Mouse (Mus musculus): ENCODE measurements around the gene Ptprn2. TPM values are rescaled to one million over a fixed set of nuclear protein-coding genes. Genes with fewer than 3 reads are reported as not detected.

Ptprn2 gene
- polyA plus RNA-seq, 1 experiment from 2014 or later, result 15.8 TPM

GRCm38 (mm10) chr12:117054925-117055570, 569.5 kb downstream of the Ptprn2 start:
- Histone ChIP-seq H3K9ac (replicated peaks; ENCODE audit: low read length) (no peak overlapping the region), H3K4me2 (ENCODE audit: low read length) (no peak overlapping the region), H3K27ac (replicated peaks; ENCODE audit: low read depth, low read length) (peak overlapping the region; percentile 93), H3K36me3 (ENCODE audit: control insufficient read depth, insufficient read depth, low read length) (no peaks in the 10 kb centered on the region), H3K4me1 (ENCODE audit: control insufficient read depth, insufficient read depth, low read length) (peaks cover 36% of the 10 kb centered on the region), H3K4me3 (replicated peaks; ENCODE audit: low read depth, low read length) (no peak overlapping the region), H3K9me3 (ENCODE audit: control insufficient read depth, low read length) (no peaks in the 10 kb centered on the region), H3K27me3 (ENCODE audit: control insufficient read depth, insufficient read depth, low read length) (no peaks in the 10 kb centered on the region)
- 42% methylated on average over 10 of the region's 10 CpGs for WGBS
- ATAC-seq (ENCODE audit: low FRiP score, low TSS enrichment), result 0 out of 2 replicates have a peak, but pooled peaks have one; percentile 41
- DNase-seq, result peak; percentile 49

DNA sequence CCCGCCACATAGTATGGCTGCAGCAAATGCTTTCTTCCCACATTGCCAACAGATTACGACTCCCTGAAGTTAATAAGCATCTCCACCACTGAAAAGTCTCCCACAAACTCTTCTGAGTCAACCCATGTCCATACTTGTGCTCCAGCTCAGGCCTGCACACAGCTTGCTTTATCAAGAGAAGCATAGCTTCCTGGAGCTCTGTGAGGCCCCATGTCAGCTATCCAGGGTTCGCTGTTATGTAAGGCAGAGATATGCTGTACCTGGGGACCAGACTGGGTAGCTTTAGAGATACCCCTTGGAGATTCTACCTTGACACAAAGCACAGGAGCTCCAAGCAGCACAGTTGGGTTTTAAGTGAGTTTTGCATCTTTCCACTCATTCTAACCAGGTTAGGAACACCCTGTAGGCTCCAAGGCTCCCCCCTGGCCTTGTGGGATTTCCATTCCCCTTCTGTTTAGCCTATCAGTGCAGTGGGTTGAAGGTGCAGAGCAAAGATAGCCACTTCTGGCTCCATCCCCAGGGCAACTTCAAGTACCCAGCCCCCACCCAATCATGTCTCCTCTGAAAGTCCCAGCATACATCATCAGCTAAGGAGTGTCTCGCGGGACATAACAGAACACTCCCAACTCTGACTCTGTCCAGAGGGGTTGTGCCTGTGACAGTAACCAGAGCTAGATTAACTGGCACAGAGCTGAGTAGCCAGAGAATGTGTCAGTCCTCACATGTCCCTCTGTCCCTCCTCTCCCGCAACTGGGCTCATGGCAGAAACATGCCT, 572.9 kb downstream of the Ptprn2 start:
- Histone ChIP-seq H3K36me3 (ENCODE audit: control insufficient read depth, insufficient read depth, low read length) (no peaks in the 10 kb centered on the region), H3K9ac (replicated peaks; ENCODE audit: low read length) (no peak overlapping the region), H3K4me1 (ENCODE audit: control insufficient read depth, insufficient read depth, low read length) (peaks cover 22% of the 10 kb centered on the region), H3K4me3 (replicated peaks; ENCODE audit: low read depth, low read length) (no peak overlapping the region), H3K9me3 (ENCODE audit: control insufficient read depth, low read length) (no peaks in the 10 kb centered on the region), H3K4me2 (ENCODE audit: low read length) (no peak overlapping the region), H3K27ac (replicated peaks; ENCODE audit: low read depth, low read length) (no peak overlapping the region), H3K27me3 (ENCODE audit: control insufficient read depth, insufficient read depth, low read length) (no peaks in the 10 kb centered on the region)
- ATAC-seq (ENCODE audit: low FRiP score, low TSS enrichment) (no peak), DNase-seq (no peak)
- WGBS, result 91% methylated on average over 6 of the region's 6 CpGs

- Histone ChIP-seq H3K4me2 (ENCODE audit: low read length) (no peak overlapping the region), H3K9me3 (ENCODE audit: control insufficient read depth, low read length) (no peaks in the 10 kb centered on the region), H3K27ac (replicated peaks; ENCODE audit: low read depth, low read length) (no peak overlapping the region), H3K4me1 (ENCODE audit: control insufficient read depth, insufficient read depth, low read length) (peaks cover 16% of the 10 kb centered on the region), H3K4me3 (replicated peaks; ENCODE audit: low read depth, low read length) (no peak overlapping the region), H3K36me3 (ENCODE audit: control insufficient read depth, insufficient read depth, low read length) (no peaks in the 10 kb centered on the region), H3K27me3 (ENCODE audit: control insufficient read depth, insufficient read depth, low read length) (no peaks in the 10 kb centered on the region), H3K9ac (replicated peaks; ENCODE audit: low read length) (no peak overlapping the region)
- no peak for ATAC-seq (ENCODE audit: low FRiP score, low TSS enrichment)
- DNase-seq, result no peak
- 88% methylated on average over 7 of the region's 7 CpGs for WGBS
Measured at GRCm38 (mm10) chr12:117058975-117059374, 573.5 kb downstream of the Ptprn2 start.

DNA sequence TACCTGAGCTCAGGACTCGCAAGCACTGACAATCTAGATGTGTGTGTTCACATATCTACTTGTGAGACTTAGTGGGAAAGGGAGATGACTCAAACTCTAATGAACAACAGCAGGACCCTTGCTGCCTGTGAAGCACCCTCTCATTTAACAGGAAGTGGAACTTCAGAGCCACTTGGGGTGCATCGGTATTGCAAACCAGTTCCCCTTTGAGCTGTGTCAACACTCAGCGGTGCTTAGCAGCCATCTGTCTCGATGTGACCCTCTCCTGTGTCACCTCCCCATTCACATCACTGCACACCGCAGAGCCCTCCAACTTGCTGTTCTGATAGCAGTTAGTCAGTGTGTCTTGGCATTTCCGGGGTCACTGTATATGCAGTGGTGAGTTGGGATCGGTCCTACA, 592.1 kb downstream of the Ptprn2 start:
- no peak for ATAC-seq (ENCODE audit: low FRiP score, low TSS enrichment)
- DNase-seq, result no peak
- Histone ChIP-seq H3K27me3 (ENCODE audit: control insufficient read depth, insufficient read depth, low read length) (no peaks in the 10 kb centered on the region), H3K4me2 (ENCODE audit: low read length) (no peak overlapping the region), H3K4me3 (replicated peaks; ENCODE audit: low read depth, low read length) (no peak overlapping the region), H3K36me3 (ENCODE audit: control insufficient read depth, insufficient read depth, low read length) (no peaks in the 10 kb centered on the region), H3K9me3 (ENCODE audit: control insufficient read depth, low read length) (no peaks in the 10 kb centered on the region), H3K4me1 (ENCODE audit: control insufficient read depth, insufficient read depth, low read length) (no peaks in the 10 kb centered on the region), H3K27ac (replicated peaks; ENCODE audit: low read depth, low read length) (no peak overlapping the region), H3K9ac (replicated peaks; ENCODE audit: low read length) (no peak overlapping the region)
- WGBS, result 83% methylated on average over 7 of the region's 7 CpGs

DNA sequence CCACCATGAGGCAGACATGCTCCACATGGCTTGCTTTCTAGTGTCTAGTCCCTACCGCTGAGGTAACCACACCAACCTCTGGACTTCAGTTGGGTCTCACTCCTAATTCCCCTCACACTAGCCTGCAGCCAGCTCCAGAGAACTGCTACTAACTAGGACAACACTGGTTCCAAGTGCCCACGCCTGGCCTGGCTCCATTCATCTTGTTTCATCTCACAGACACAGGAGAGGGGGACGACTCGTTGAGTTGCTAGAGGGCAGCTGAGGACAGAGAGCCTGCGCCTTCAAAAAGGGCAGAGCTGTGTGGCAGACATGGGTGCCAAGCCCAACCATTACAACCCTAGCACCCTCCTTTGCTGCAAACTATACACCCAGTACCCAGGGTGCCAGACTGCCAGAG, 593.4 kb downstream of the Ptprn2 start:
- no peak overlapping the region for H3K4me2 ChIP-seq (ENCODE audit: low read length)
- H3K36me3 ChIP-seq (ENCODE audit: control insufficient read depth, insufficient read depth, low read length), result no peaks in the 10 kb centered on the region
- 91% methylated on average over 5 of the region's 5 CpGs for WGBS
- DNase-seq (no peak), ATAC-seq (ENCODE audit: low FRiP score, low TSS enrichment) (no peak)
- no peak overlapping the region for H3K4me3 ChIP-seq (replicated peaks; ENCODE audit: low read depth, low read length)
- H3K9ac ChIP-seq (replicated peaks; ENCODE audit: low read length), result no peak overlapping the region
- H3K4me1 ChIP-seq (ENCODE audit: control insufficient read depth, insufficient read depth, low read length), result peaks cover 10% of the 10 kb centered on the region
- no peaks in the 10 kb centered on the region for H3K9me3 ChIP-seq (ENCODE audit: control insufficient read depth, low read length)
- no peaks in the 10 kb centered on the region for H3K27me3 ChIP-seq (ENCODE audit: control insufficient read depth, insufficient read depth, low read length)
- no peak overlapping the region for H3K27ac ChIP-seq (replicated peaks; ENCODE audit: low read depth, low read length)

- WGBS, result 32% methylated on average over 2 of the region's 2 CpGs
- ATAC-seq (ENCODE audit: low FRiP score, low TSS enrichment), result no peak
Measured at GRCm38 (mm10) chr12:117079724-117080123, 594.2 kb downstream of the Ptprn2 start.

GRCm38 (mm10) chr12:117083856-117084701, 598.6 kb downstream of the Ptprn2 start:
- Histone ChIP-seq H3K27me3 (ENCODE audit: control insufficient read depth, insufficient read depth, low read length) (no peaks in the 10 kb centered on the region), H3K4me1 (ENCODE audit: control insufficient read depth, insufficient read depth, low read length) (peaks cover 30% of the 10 kb centered on the region), H3K9me3 (ENCODE audit: control insufficient read depth, low read length) (no peaks in the 10 kb centered on the region), H3K4me3 (replicated peaks; ENCODE audit: low read depth, low read length) (no peak overlapping the region), H3K4me2 (ENCODE audit: low read length) (peak overlapping the region; percentile 18; the same call in 1 of the 2 replicates), H3K9ac (replicated peaks; ENCODE audit: low read length) (0 out of 2 replicates have a peak overlapping the region, but pooled peaks have one; percentile 16), H3K36me3 (ENCODE audit: control insufficient read depth, insufficient read depth, low read length) (no peaks in the 10 kb centered on the region), H3K27ac (replicated peaks; ENCODE audit: low read depth, low read length) (peak overlapping the region; percentile 87)
- 30% methylated on average over 3 of the region's 3 CpGs for WGBS
- peak; percentile 77 for ATAC-seq (ENCODE audit: low FRiP score, low TSS enrichment)
- DNase-seq, result peak; percentile 78

More at GRCm38 (mm10) chr12:117079724-117080123, 594.2 kb downstream of the Ptprn2 start:
- Histone ChIP-seq H3K4me2 (ENCODE audit: low read length) (no peak overlapping the region), H3K36me3 (ENCODE audit: control insufficient read depth, insufficient read depth, low read length) (no peaks in the 10 kb centered on the region), H3K9ac (replicated peaks; ENCODE audit: low read length) (no peak overlapping the region), H3K9me3 (ENCODE audit: control insufficient read depth, low read length) (no peaks in the 10 kb centered on the region), H3K27ac (replicated peaks; ENCODE audit: low read depth, low read length) (no peak overlapping the region), H3K4me1 (ENCODE audit: control insufficient read depth, insufficient read depth, low read length) (peaks cover 18% of the 10 kb centered on the region), H3K27me3 (ENCODE audit: control insufficient read depth, insufficient read depth, low read length) (no peaks in the 10 kb centered on the region), H3K4me3 (replicated peaks; ENCODE audit: low read depth, low read length) (no peak overlapping the region)
- DNase-seq, result no peak

- H3K27ac ChIP-seq (replicated peaks; ENCODE audit: low read depth, low read length), result peak overlapping the region; percentile 87
- H3K4me3 ChIP-seq (replicated peaks; ENCODE audit: low read depth, low read length), result no peak overlapping the region
- no peaks in the 10 kb centered on the region for H3K27me3 ChIP-seq (ENCODE audit: control insufficient read depth, insufficient read depth, low read length)
- peak overlapping the region; percentile 18; the same call in 1 of the 2 replicates for H3K4me2 ChIP-seq (ENCODE audit: low read length)
- H3K9me3 ChIP-seq (ENCODE audit: control insufficient read depth, low read length), result no peaks in the 10 kb centered on the region
- H3K36me3 ChIP-seq (ENCODE audit: control insufficient read depth, insufficient read depth, low read length), result no peaks in the 10 kb centered on the region
- DNase-seq (no peak), ATAC-seq (ENCODE audit: low FRiP score, low TSS enrichment) (no peak; the same call in 1 of the 2 replicates)
- H3K4me1 ChIP-seq (ENCODE audit: control insufficient read depth, insufficient read depth, low read length), result peaks cover 30% of the 10 kb centered on the region
- no peak overlapping the region for H3K9ac ChIP-seq (replicated peaks; ENCODE audit: low read length)
- 18% methylated on average over 5 of the region's 5 CpGs for WGBS
Measured at GRCm38 (mm10) chr12:117084702-117085409, 599.3 kb downstream of the Ptprn2 start.
